ENCODE assay signal across 25 mouse cellular contexts in genomic region chr8:91410007-91410406, GRCm38 (mm10).
"Had no signal": no experiment of that assay in that cellular context is flagged by ENCODE, and none has a peak within 500 bp of the region (broad histone marks: within the 10 kb centered on the region; RNA-seq: fewer than 3 reads in every experiment).

No protein-coding gene starts in this region.

- H3K4me2 ChIP-seq: kidney, embryonic 15.5 days; limb, embryonic 12.5 days; liver, embryonic 12.5 days; liver, embryonic 15.5 days; lung, embryonic 15.5 days; midbrain, embryonic 11.5 days; neural tube, embryonic 12.5 days; neural tube, embryonic 15.5 days had no signal

- H3K9me3 ChIP-seq: kidney, embryonic 15.5 days; limb, embryonic 12.5 days; liver, embryonic 12.5 days; liver, embryonic 15.5 days; lung, embryonic 15.5 days; megakaryocyte, embryonic 14.5 days; neural tube, embryonic 12.5 days; neural tube, embryonic 15.5 days had no signal

- H3K27ac ChIP-seq: kidney, embryonic 15.5 days; left cerebral cortex, adult 2 months; limb, embryonic 12.5 days; liver, embryonic 12.5 days; liver, embryonic 15.5 days; lung, embryonic 15.5 days; neural tube, embryonic 12.5 days; neural tube, embryonic 15.5 days; stomach, postnatal 0 days had no signal

- H3K4me3 ChIP-seq: kidney, embryonic 15.5 days; left cerebral cortex, adult 2 months; limb, embryonic 12.5 days; liver, embryonic 12.5 days; liver, embryonic 15.5 days; lung, embryonic 15.5 days; megakaryocyte, embryonic 14.5 days; neural tube, embryonic 12.5 days; neural tube, embryonic 15.5 days had no signal

- H3K36me3 ChIP-seq: lung, embryonic 15.5 days had no signal

- H3K27me3 ChIP-seq: kidney, embryonic 15.5 days; liver, embryonic 12.5 days; liver, embryonic 15.5 days; lung, embryonic 15.5 days; megakaryocyte, embryonic 14.5 days; neural tube, embryonic 12.5 days; neural tube, embryonic 15.5 days had no signal

- H3K9ac ChIP-seq: kidney, embryonic 15.5 days; limb, embryonic 12.5 days; liver, embryonic 12.5 days; liver, embryonic 15.5 days; lung, embryonic 15.5 days; neural tube, embryonic 12.5 days; neural tube, embryonic 15.5 days had no signal

- DNase-seq: kidney, adult 8-10 months; kidney, postnatal 10 days; kidney, postnatal 36 days; layer of hippocampus, postnatal 36 days; liver; lung, adult 18-20 months; lung, postnatal 10 days; lung, postnatal 36 days; midbrain, embryonic 14.5 days; right cerebral cortex, adult 18-20 months; right cerebral cortex, postnatal 14 days; right cerebral cortex, postnatal 4 days; thymus, adult 18-20 months; thymus, postnatal 36 days had no signal

- ATAC-seq: liver, embryonic 12.5 days had no signal

- H3K4me1 ChIP-seq: liver, embryonic 15.5 days; lung, embryonic 15.5 days; neural tube, embryonic 12.5 days had no signal
